Mouse (Mus musculus) C2C12 (cell line): Measurements from ENCODE around the gene Mia2.

ENCODE experiments used
- CEBPB ChIP-seq: IDR thresholded peaks from one replicate; pipeline ENCODE4 v1.6.1; 2011; ENCODE audit warnings: low read depth, mild to moderate bottlenecking, control low read depth, moderate library complexity
- CTCF ChIP-seq: IDR thresholded peaks from one replicate; pipeline ENCODE4 v1.5.1; 2011; ENCODE audit not compliant: control insufficient read depth, insufficient read depth, insufficient read length
- FOSL1 ChIP-seq: IDR thresholded peaks from one replicate; pipeline ENCODE4 v1.8.0; 2011; ENCODE audit warnings: mild to moderate bottlenecking, low read length; ENCODE audit not compliant: poor library complexity, insufficient read depth, severe bottlenecking

DNA sequence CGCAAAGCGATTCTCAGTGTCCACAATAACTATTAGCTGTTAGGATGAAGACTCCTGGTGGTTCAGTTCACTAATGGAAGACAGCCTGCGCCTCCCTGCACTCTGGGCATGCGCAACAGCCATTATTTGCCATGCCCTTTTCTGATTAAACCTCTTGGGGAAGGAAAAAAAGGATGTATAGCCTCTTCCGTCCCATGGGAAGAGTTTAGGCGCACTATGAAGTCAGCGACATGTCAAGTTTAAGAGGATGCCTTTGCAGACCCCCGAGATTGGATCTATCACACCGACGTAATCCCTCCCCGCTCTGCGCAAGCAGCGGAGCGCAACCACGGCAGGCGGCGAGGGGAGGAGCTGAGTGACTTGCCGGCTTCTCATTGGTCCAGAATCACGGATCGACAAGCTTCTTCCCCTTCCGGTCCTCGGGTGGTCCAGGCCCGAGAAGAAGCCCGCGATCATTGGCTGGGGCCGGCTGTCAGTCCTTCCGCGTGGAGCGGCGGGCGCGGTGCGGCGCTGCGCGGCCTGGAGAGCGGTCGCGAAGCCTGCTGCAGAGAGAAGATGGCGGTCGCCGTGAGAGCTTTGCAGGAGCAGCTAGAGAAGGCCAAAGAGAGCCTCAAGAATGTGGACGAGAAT lies 29.0 kb upstream of the Mia2 start, which contains the start of gene Pnn:
- no peak for TF ChIP-seq CTCF
- no peak for TF ChIP-seq FOSL1
- TF ChIP-seq CEBPB: no peak
